Mouse (Mus musculus) MEL-GATA-1-ER (cell line): ENCODE measurements at regions not wholly inside any gene's neighbourhood (a gene's known extent, or its start where the extent isn't known, plus 50 kb on each side); places are given as distances from the start of the nearest gene placed in this dataset.

ENCODE experiments used
- DNase-seq: peaks from one replicate; pipeline ENCODE4 v3.0.0-alpha.2; 2012; ENCODE audit warnings: low read depth; ENCODE audit errors: extremely low read depth

- DNase-seq, result no peak
Measured at GRCm38 (mm10) chr1:75888499-75889208, 342.6 kb downstream of the Slc4a3 start.

GRCm38 (mm10) chr1:75889847-75890591 is 344.0 kb downstream of the Slc4a3 start:
- no peak for DNase-seq

- no peak for DNase-seq
Measured at GRCm38 (mm10) chr1:75890636-75891276, 344.7 kb downstream of the Slc4a3 start.

- DNase-seq, result no peak
Measured at GRCm38 (mm10) chr1:75895550-75895949, 349.5 kb downstream of the Slc4a3 start.

- DNase-seq, result no peak
Measured at GRCm38 (mm10) chr1:75901146-75901545, 355.1 kb downstream of the Slc4a3 start.

GRCm38 (mm10) chr1:75905699-75906470 is 359.8 kb downstream of the Slc4a3 start:
- DNase-seq, result no peak

GRCm38 (mm10) chr1:75915311-75915710 is 369.2 kb downstream of the Slc4a3 start:
- DNase-seq, result no peak

- no peak for DNase-seq
Measured at GRCm38 (mm10) chr1:75916181-75916580, 370.1 kb downstream of the Slc4a3 start.

- DNase-seq, result no peak
Measured at GRCm38 (mm10) chr1:75919134-75919533, 373.1 kb downstream of the Slc4a3 start.

GRCm38 (mm10) chr1:75925046-75925445 is 379.0 kb downstream of the Slc4a3 start:
- no peak for DNase-seq

- no peak for DNase-seq
Measured at GRCm38 (mm10) chr1:75925802-75926201, 379.7 kb downstream of the Slc4a3 start.

GRCm38 (mm10) chr1:75931852-75932251 is 385.8 kb downstream of the Slc4a3 start:
- no peak for DNase-seq

- DNase-seq, result no peak
Measured at GRCm38 (mm10) chr1:75933831-75934230, 387.8 kb downstream of the Slc4a3 start.

GRCm38 (mm10) chr1:75934761-75935160 is 388.7 kb downstream of the Slc4a3 start:
- DNase-seq, result no peak

- no peak for DNase-seq
Measured at GRCm38 (mm10) chr1:75935866-75936265, 389.8 kb downstream of the Slc4a3 start.

- no peak for DNase-seq
Measured at GRCm38 (mm10) chr1:75936596-75936995, 390.5 kb downstream of the Slc4a3 start.

GRCm38 (mm10) chr1:75937331-75937730 is 391.3 kb downstream of the Slc4a3 start:
- DNase-seq, result no peak

- no peak for DNase-seq
Measured at GRCm38 (mm10) chr1:75946290-75946839, 400.3 kb downstream of the Slc4a3 start.

- DNase-seq, result no peak
Measured at GRCm38 (mm10) chr1:75978203-75978986, 432.3 kb downstream of the Slc4a3 start.

- DNase-seq, result no peak
Measured at GRCm38 (mm10) chr1:75983057-75983456, 437.0 kb downstream of the Slc4a3 start.
